8 mouse cellular contexts compared by ENCODE assay signal in the genomic region with DNA sequence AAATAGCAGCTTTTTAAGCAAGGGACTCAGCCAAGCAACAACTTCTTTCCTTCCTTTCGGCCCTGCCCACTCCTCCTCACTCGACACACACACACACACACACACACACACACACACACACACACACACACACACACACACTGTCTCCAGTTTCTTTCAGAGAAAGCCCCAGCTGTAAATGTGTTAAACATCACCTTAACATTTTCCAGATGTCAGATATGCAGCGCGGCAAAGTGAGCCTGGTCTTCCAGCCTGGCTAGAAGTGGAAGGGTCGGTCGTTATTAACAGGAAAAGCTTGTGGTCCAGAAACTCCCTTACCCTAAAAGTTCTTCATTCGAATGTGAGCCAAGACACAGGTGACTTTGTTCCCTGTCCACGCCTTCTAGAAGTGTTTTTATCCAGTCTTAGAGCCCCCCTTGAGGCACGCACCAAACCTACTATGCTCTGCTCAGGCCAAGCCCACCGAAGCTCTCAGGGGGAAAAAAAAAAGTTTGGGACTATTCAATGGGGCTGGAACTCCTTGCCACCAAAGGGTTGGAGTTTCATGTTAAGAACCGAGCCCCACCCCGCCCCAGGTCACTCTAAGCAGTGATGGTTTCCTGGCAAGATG.
DNase-seq lines count a peak whose midpoint lies in the region; ATAC-seq and TF ChIP-seq lines count a peak whose summit lies in the region.

No protein-coding gene starts in this region.

- H3K9ac ChIP-seq in forebrain, embryonic 12.5 days = no peak overlapping the region
- no peak overlapping the region for H3K9ac ChIP-seq in forebrain, embryonic 16.5 days (replicated peaks; ENCODE audit: low read depth, low read length)
- H3K9ac ChIP-seq in liver, embryonic 13.5 days = no peak overlapping the region

- peak overlapping the region; percentile 65 for H3K27ac ChIP-seq in forebrain, embryonic 12.5 days
- H3K27ac ChIP-seq in forebrain, embryonic 16.5 days (ENCODE audit: low read length) = no peak overlapping the region
- H3K27ac ChIP-seq in spleen, adult 2 months (ENCODE audit: insufficient read depth, low read length) = peak overlapping the region; percentile 50; the same call in 1 of the 2 replicates
- peak overlapping the region; percentile 51 for H3K27ac ChIP-seq in liver, embryonic 13.5 days

- H3K4me1 ChIP-seq in forebrain, embryonic 12.5 days = peaks cover 32% of the 10 kb centered on the region
- H3K4me1 ChIP-seq in forebrain, embryonic 16.5 days (replicated peaks; ENCODE audit: control insufficient read depth, insufficient read depth, low read length) = peaks cover 5% of the 10 kb centered on the region
- no peaks in the 10 kb centered on the region; the same call in 1 of the 2 replicates for H3K4me1 ChIP-seq in spleen, adult 2 months (ENCODE audit: control insufficient read depth, insufficient read depth, insufficient read length)
- peaks cover 7% of the 10 kb centered on the region; the same call in 1 of the 2 replicates for H3K4me1 ChIP-seq in liver, embryonic 13.5 days (replicated peaks)

- 0 out of 2 replicates have a peak overlapping the region, but pooled peaks have one; percentile 28 for H3K4me3 ChIP-seq in forebrain, embryonic 12.5 days (replicated peaks)
- no peak overlapping the region for H3K4me3 ChIP-seq in forebrain, embryonic 16.5 days (replicated peaks; ENCODE audit: low read length)
- H3K4me3 ChIP-seq in spleen, adult 2 months (ENCODE audit: extremely low read depth, insufficient read depth, insufficient read length) = 0 out of 2 replicates have a peak overlapping the region, but pooled peaks have one; percentile 24
- H3K4me3 ChIP-seq in liver, embryonic 13.5 days (replicated peaks) = no peak overlapping the region

- no peak for ATAC-seq in forebrain, embryonic 12.5 days (ENCODE audit: low FRiP score)
- no peak for ATAC-seq in forebrain, embryonic 16.5 days
- ATAC-seq in liver, embryonic 13.5 days (ENCODE audit: low read depth) = no peak
- no peak for ATAC-seq in granulocyte monocyte progenitor cell, adult 5-6 weeks (replicated peaks; ENCODE audit: poor library complexity, severe bottlenecking)

- WGBS in forebrain, embryonic 12.5 days = 59% methylated on average over 10 of the region's 12 CpGs
- WGBS in forebrain, embryonic 16.5 days = 55% methylated on average over 11 of the region's 12 CpGs
- 51% methylated on average over 12 of the region's 12 CpGs for WGBS in spleen, adult 2 months
- 39% methylated on average over 10 of the region's 12 CpGs for WGBS in liver, embryonic 13.5 days (ENCODE audit: insufficient replicate concordance)

- H3K9me3 ChIP-seq in forebrain, embryonic 12.5 days = no peaks in the 10 kb centered on the region
- no peaks in the 10 kb centered on the region for H3K9me3 ChIP-seq in forebrain, embryonic 16.5 days (ENCODE audit: control insufficient read depth, low read length)
- no peaks in the 10 kb centered on the region for H3K9me3 ChIP-seq in liver, embryonic 13.5 days (replicated peaks)

- no peak for DNase-seq in spleen, adult 2 months (ENCODE audit: low read depth in 1 of 2, low spot score in 2 of 2)
- no peak for DNase-seq in spleen, postnatal 10 days (ENCODE audit: low spot score in 2 of 2)
- no peak for DNase-seq in liver, embryonic 13.5 days
- DNase-seq in yolk sac, embryonic 10.5 days (ENCODE audit: low spot score) = peak; percentile 73
- no peak for DNase-seq in ovary, adult 18-20 months (ENCODE audit: low spot score)

- peak overlapping the region; percentile 45 for H3K4me2 ChIP-seq in forebrain, embryonic 12.5 days
- no peak overlapping the region for H3K4me2 ChIP-seq in forebrain, embryonic 16.5 days (ENCODE audit: low read length)
- H3K4me2 ChIP-seq in liver, embryonic 13.5 days = peak overlapping the region; percentile 33; the same call in 1 of the 2 replicates

- no peak for TF ChIP-seq POLR2A in spleen, adult 2 months (IDR thresholded peaks at IDR 0.05; ENCODE audit: low read depth, low read length)

- no peak for TF ChIP-seq CTCF in spleen, adult 2 months (IDR thresholded peaks at IDR 0.05; ENCODE audit: extremely low read depth, insufficient read depth, insufficient read length, insufficient replicate concordance)

- H3K36me3 ChIP-seq in forebrain, embryonic 12.5 days (replicated peaks) = no peaks in the 10 kb centered on the region
- no peaks in the 10 kb centered on the region for H3K36me3 ChIP-seq in forebrain, embryonic 16.5 days (ENCODE audit: control insufficient read depth, insufficient read depth)
- no peaks in the 10 kb centered on the region; the same call in 1 of the 2 replicates for H3K36me3 ChIP-seq in spleen, adult 2 months (ENCODE audit: control insufficient read depth, insufficient read depth, low read length)
- H3K36me3 ChIP-seq in liver, embryonic 13.5 days = no peaks in the 10 kb centered on the region

- H3K27me3 ChIP-seq in forebrain, embryonic 12.5 days = no peaks in the 10 kb centered on the region
- H3K27me3 ChIP-seq in forebrain, embryonic 16.5 days (replicated peaks; ENCODE audit: control insufficient read depth, insufficient read depth, low read length) = no peaks in the 10 kb centered on the region
- no peaks in the 10 kb centered on the region for H3K27me3 ChIP-seq in spleen, adult 2 months (ENCODE audit: control insufficient read depth, insufficient read depth, low read length)
- H3K27me3 ChIP-seq in liver, embryonic 13.5 days = no peaks in the 10 kb centered on the region

Comparison
In these comparisons a context has a peak if more than half of its experiments do, and no peak if none do; other contexts are left out.
1. H3K4me3 ChIP-seq: peak in forebrain, embryonic 12.5 days (single experiment) and spleen, adult 2 months (single experiment); none in forebrain, embryonic 16.5 days (single experiment) and liver, embryonic 13.5 days (single experiment).